Mouse (Mus musculus): Measurements from ENCODE around the gene 4930524B15Rik. TPM values are rescaled to one million over a fixed set of nuclear protein-coding genes. Genes with fewer than 3 reads are reported as not detected.

The 4930524B15Rik gene
- polyA plus RNA-seq, 1 experiment from 2014 or later: 0.11 TPM

- 74% methylated on average over 5 of the region's 5 CpGs for WGBS
Observed at GRCm38 (mm10) chr11:32026634-32027033, 61.2 kb downstream of the 4930524B15Rik start.

DNA sequence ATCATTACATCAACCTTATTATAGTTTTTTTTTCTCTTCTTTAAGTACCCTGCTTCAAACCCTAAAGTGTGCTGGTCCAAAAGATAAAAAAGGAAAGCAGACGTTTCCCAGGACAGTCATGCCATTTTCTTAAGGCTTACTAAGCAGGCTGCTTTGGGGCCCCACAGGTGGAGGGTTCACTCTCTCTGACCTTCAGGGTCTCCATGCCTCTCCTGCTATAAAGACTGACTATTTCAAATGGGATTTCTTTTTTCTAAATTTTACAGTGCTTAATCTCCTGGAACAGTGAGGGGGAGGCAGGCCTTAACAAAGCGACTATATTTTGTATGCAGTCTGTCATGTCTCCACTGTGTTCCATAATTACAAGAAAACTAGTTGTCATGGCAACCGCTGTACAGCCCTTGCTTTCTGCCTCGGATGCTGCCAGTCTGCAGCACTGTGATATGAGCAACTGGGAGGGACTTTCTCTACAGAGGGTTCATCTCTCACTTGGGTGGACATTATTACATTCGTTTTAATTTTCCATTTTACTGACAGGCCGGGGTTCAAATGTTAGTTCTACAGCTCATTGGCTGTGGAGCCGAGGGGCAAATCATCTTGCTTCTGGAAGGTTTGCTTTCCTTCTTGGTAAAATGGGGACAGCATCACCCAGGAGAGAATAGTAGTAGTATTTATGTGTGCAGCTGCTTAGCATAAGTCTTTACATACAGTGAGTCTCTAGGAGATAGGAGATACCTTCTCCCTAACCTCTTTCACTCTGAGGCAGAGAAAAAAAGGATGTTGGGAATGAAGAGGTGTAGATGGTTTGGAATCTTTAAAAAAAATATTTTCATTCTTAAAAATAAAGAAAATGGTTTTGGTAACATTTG, 62.3 kb downstream of the 4930524B15Rik start:
- WGBS: 74% methylated on average over 7 of the region's 7 CpGs
- H3K27ac ChIP-seq (replicated peaks): 0 out of 2 replicates have a peak overlapping the region, but pooled peaks have one; percentile 19

More at GRCm38 (mm10) chr11:32026634-32027033, 61.2 kb downstream of the 4930524B15Rik start:
- H3K27me3 ChIP-seq (ENCODE audit: low read depth, poor library complexity, severe bottlenecking): no peaks in the 10 kb centered on the region
- H3K9me3 ChIP-seq (replicated peaks): no peaks in the 10 kb centered on the region
- peaks cover 26% of the 10 kb centered on the region for H3K4me1 ChIP-seq
- DNase-seq (ENCODE audit: low spot score): no peak
- no peak overlapping the region; the same call in 1 of the 2 replicates for H3K27ac ChIP-seq (replicated peaks)
- H3K4me3 ChIP-seq: no peak overlapping the region
- H3K36me3 ChIP-seq: peaks cover 9% of the 10 kb centered on the region

GRCm38 (mm10) chr11:32028605-32029004, 63.2 kb downstream of the 4930524B15Rik start:
- Histone ChIP-seq H3K4me3 (no peak overlapping the region), H3K27ac (replicated peaks) (no peak overlapping the region), H3K9me3 (replicated peaks) (no peaks in the 10 kb centered on the region), H3K4me1 (peaks cover 26% of the 10 kb centered on the region), H3K36me3 (peaks cover 4% of the 10 kb centered on the region), H3K27me3 (ENCODE audit: low read depth, poor library complexity, severe bottlenecking) (no peaks in the 10 kb centered on the region)
- no peak for DNase-seq (ENCODE audit: low spot score)
- WGBS: 85% methylated on average over 3 of the region's 3 CpGs

More for the DNA sequence above, 62.3 kb downstream of the 4930524B15Rik start:
- Histone ChIP-seq H3K9me3 (replicated peaks) (no peaks in the 10 kb centered on the region), H3K4me1 (peaks cover 26% of the 10 kb centered on the region), H3K27me3 (ENCODE audit: low read depth, poor library complexity, severe bottlenecking) (no peaks in the 10 kb centered on the region), H3K36me3 (peaks cover 5% of the 10 kb centered on the region), H3K4me3 (no peak overlapping the region)
- no peak for DNase-seq (ENCODE audit: low spot score)

Other genes with a start within 250 kb of the 4930524B15Rik start
- gene Cpeb4, start 93.4 kb upstream of the 4930524B15Rik start, polyA plus RNA-seq (2016; fragmentation: Nextera tagmentation; extraction: Ambion mirVana): 3.5 and 5.6 TPM in 2 replicates
- 25.7 and 51.3 TPM in 2 replicates for gene Nsg2, start 34.9 kb downstream of the 4930524B15Rik start, polyA plus RNA-seq (2016; fragmentation: Nextera tagmentation; extraction: Ambion mirVana)
- gene Il9r, start 234.7 kb downstream of the 4930524B15Rik start, polyA plus RNA-seq (2016; fragmentation: Nextera tagmentation; extraction: Ambion mirVana): 0.05 TPM in 1 of 2 replicates, not detected in the other
- gene Snrnp25, start 239.8 kb downstream of the 4930524B15Rik start, polyA plus RNA-seq (2016; fragmentation: Nextera tagmentation; extraction: Ambion mirVana): 94.7 and 107 TPM in 2 replicates

All from midbrain, embryonic 10.5 days (tissue).